In genomic region chr3:126903543-126903942, GRCm38 (mm10) we compare ENCODE assay signal across 9 mouse cellular contexts.
DNase-seq lines count a peak whose midpoint lies in the region; ATAC-seq and TF ChIP-seq lines count a peak whose summit lies in the region.
"Had no signal": no experiment of that assay in that cellular context is flagged by ENCODE, and none has a peak within 500 bp of the region (broad histone marks: within the 10 kb centered on the region; RNA-seq: fewer than 3 reads in every experiment).

No protein-coding gene starts in this region.

- ATAC-seq in kidney, embryonic 15.5 days (replicated peaks; ENCODE audit: low FRiP score): peak; percentile 86; the same call in 1 of the 2 replicates

- no peaks in the 10 kb centered on the region for H3K9me3 ChIP-seq in E14TG2a.4 (ENCODE audit: low read length)
- no peaks in the 10 kb centered on the region for H3K9me3 ChIP-seq in kidney, embryonic 15.5 days (replicated peaks)
- H3K9me3 ChIP-seq in midbrain, embryonic 10.5 days (replicated peaks): no peaks in the 10 kb centered on the region
- H3K9me3 ChIP-seq: embryonic facial prominence, embryonic 15.5 days had no signal

- no peak overlapping the region for H3K27ac ChIP-seq in kidney, embryonic 15.5 days
- H3K27ac ChIP-seq in midbrain, embryonic 10.5 days (replicated peaks): no peak overlapping the region
- H3K27ac ChIP-seq: embryonic facial prominence, embryonic 15.5 days had no signal

- DNase-seq in kidney, adult 18-20 months: peak; percentile 21
- DNase-seq in kidney, adult 11 months: no peak
- DNase-seq in c-Kit-positive CD71-negative TER-119-negative erythroid progenitor cells, embryonic 14.5 days (ENCODE audit: low read depth): peak; percentile 35
- peak; percentile 70 for DNase-seq in forelimb bud, embryonic 11.5 days (ENCODE audit: low read depth, low spot score)
- DNase-seq in midbrain, embryonic 10.5 days (ENCODE audit: low spot score): peak; percentile 30
- peak; percentile 23 for DNase-seq in yolk sac, embryonic 10.5 days (ENCODE audit: low spot score)

- no peaks in the 10 kb centered on the region for H3K4me1 ChIP-seq in E14TG2a.4 (replicated peaks; ENCODE audit: low read depth, low read length)
- no peaks in the 10 kb centered on the region for H3K4me1 ChIP-seq in kidney, embryonic 15.5 days
- no peaks in the 10 kb centered on the region for H3K4me1 ChIP-seq in midbrain, embryonic 10.5 days
- H3K4me1 ChIP-seq: embryonic facial prominence, embryonic 15.5 days had no signal

- H3K4me2 ChIP-seq in kidney, embryonic 15.5 days: no peak overlapping the region
- H3K4me2 ChIP-seq: embryonic facial prominence, embryonic 15.5 days had no signal

- H3K9ac ChIP-seq in kidney, embryonic 15.5 days: no peak overlapping the region
- H3K9ac ChIP-seq: embryonic facial prominence, embryonic 15.5 days had no signal

- H3K36me3 ChIP-seq in E14TG2a.4 (ENCODE audit: insufficient read depth, low read length): no peaks in the 10 kb centered on the region
- H3K36me3 ChIP-seq in kidney, embryonic 15.5 days: no peaks in the 10 kb centered on the region
- no peaks in the 10 kb centered on the region for H3K36me3 ChIP-seq in midbrain, embryonic 10.5 days
- H3K36me3 ChIP-seq: embryonic facial prominence, embryonic 15.5 days had no signal

- WGBS in kidney, embryonic 15.5 days: 10% methylated on average over 3 of the region's 3 CpGs
- 15% methylated on average over 3 of the region's 3 CpGs for WGBS in midbrain, embryonic 10.5 days

- H3K4me3 ChIP-seq in E14TG2a.4 (replicated peaks; ENCODE audit: low read length): no peak overlapping the region
- no peak overlapping the region for H3K4me3 ChIP-seq in kidney, embryonic 15.5 days (replicated peaks)
- no peak overlapping the region for H3K4me3 ChIP-seq in midbrain, embryonic 10.5 days
- H3K4me3 ChIP-seq: embryonic facial prominence, embryonic 15.5 days had no signal

- no peaks in the 10 kb centered on the region for H3K27me3 ChIP-seq in E14TG2a.4 (ENCODE audit: insufficient read depth, low read length)
- no peaks in the 10 kb centered on the region for H3K27me3 ChIP-seq in kidney, embryonic 15.5 days
- no peaks in the 10 kb centered on the region for H3K27me3 ChIP-seq in midbrain, embryonic 10.5 days (ENCODE audit: low read depth, poor library complexity, severe bottlenecking)
- H3K27me3 ChIP-seq: embryonic facial prominence, embryonic 15.5 days had no signal

- peak; percentile 36 for TF ChIP-seq CTCF in E14TG2a.4 (conservative IDR thresholded peaks at IDR 0.05; ENCODE audit: low read length)
